Mouse (Mus musculus): ENCODE measurements around the gene 3110018I06Rik.

The 3110018I06Rik gene

GRCm38 (mm10) chr12:107488371-107488770 lies at the start of gene 3110018I06Rik:
Gene 3110018I06Rik, plus strand, starts transcription at chr12:107488632.
- DNase-seq, result no peak

- peak in 1 of 2 experiments; percentile 5 for DNase-seq
Observed at GRCm38 (mm10) chr12:107444681-107445080, 43.8 kb upstream of the 3110018I06Rik start.

GRCm38 (mm10) chr12:107457835-107458234 lies 30.6 kb upstream of the 3110018I06Rik start:
- no peak for DNase-seq

DNA sequence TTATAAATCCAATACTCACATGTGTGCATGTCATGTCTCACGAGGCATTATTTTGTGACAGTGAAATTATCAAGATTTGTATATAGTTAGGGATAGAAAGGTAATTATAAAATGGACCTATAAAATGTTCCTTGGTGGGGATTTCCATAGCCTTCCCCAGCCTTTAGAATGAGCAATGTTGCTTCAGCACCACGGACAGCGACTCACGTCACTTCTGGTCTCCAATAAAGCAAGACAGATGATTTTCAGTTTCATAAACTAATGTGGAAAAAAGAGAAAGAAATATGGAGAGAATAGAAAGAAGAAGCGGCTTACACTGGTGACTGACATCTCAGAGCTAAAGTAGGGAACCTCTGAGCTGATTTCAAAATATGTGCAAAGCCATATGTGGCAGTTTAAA lies 23.7 kb upstream of the 3110018I06Rik start:
- no peak for DNase-seq

DNA sequence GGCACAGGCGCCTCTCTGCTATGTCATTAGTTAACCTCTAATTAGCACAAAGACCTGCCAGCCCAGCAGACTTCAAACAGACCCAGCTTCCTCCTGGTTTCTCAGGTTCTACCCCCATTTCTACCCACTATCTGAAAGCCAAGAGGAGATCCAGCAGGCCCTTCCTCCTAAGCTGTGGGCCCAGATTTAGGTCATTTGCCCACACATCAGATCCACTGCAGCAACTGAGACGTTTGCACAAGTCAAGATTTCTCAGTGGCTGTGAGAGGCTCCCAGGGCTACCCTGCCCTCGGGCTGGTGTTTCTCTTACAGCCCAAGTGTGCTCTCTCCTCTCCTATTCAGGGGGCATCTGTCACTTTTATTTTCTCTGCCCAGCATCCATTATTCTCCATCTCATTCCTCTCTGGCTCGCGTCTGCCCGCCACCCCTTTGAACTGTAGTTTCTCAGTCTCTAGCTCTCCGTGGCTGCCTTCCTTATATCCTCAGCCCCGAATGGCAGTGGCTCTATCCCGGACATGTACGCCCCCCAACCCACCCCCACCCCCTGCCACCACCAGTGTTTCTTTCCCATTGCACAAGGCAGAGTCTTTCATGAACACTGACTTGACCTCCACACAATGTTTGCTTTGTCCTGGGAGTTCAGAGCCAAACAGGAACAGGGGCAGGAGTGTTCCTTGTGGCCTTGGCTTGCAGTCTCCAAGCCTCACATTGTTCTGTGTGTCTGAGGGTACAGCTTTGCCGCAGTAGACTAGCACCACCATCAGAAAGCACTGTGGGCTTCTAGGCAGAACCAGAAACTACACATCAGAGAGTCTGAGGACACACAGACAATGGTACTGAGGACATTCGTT lies 11.8 kb upstream of the 3110018I06Rik start:
- DNase-seq, result no peak

DNA sequence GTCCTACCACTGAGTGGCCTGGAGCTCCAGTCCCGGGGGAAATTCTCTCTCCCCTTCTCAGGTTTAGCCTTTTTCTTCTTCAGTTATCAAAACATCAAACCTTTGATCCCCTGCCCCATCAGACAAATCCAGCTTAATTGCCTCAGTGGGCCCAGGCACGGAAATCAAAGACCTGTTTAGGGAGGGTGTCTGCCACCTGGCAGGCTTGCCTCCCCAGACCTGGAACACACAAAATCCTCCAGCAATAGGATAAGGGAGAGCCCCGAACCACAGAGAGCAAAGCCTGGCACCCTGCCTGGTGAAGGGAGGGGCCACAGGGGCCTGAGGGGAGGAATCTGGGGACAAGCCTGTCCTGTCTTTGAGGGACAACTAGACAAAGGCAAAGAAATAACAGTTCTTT lies 9.1 kb upstream of the 3110018I06Rik start:
- DNase-seq, result no peak

DNA sequence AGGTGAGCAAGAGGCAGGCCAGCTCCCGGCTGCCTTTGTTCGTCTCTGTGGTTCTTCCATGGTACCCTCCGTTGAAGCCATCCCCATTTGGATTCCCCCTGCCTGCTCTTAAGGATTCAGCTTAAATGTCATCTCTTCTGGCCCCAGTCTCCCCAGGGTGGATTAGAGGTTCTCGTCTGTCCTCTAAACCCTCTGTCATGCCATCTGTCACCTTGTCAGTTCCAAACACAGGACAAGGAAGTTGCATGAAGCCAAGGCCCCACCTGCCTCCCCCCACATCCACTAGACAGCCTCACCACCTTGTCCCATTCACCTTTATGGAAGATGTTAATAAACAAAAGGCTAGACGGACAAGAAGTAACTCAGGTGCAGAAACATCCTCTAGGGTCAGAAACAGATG lies 5.4 kb upstream of the 3110018I06Rik start:
- peak; percentile 31 to 68 for DNase-seq

- no peak for DNase-seq
Observed at GRCm38 (mm10) chr12:107491344-107491743, 2.9 kb downstream of the 3110018I06Rik start.

- no peak for DNase-seq
Observed at GRCm38 (mm10) chr12:107496924-107497323, 8.5 kb downstream of the 3110018I06Rik start.

DNA sequence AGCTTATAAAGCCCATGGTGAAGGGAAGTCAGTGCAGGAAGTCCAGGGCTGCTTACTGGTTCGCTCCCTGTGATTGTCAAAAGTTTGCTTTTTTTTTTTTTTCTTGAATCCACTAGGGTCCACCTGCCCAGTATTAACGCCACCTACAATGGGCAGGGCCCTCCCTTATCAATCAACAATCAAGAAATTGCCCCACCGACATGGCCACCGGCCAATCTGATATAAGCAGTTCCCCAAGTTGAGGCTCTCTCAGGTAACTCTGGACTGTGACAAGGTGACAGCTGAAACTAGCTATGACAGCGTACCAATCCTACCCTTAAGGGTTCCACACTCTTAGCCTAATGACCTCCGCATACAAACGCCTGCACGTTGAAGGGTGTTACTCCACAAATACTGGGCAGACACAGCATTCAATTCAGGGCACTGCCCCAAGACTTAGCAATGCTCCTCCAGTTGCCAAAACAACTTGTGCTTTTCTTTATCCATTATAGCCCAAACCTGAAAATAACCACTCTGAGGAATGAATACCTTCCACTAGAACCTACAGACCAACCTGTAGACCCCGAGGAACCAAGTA lies 21.3 kb downstream of the 3110018I06Rik start:
- DNase-seq, result no peak

DNA sequence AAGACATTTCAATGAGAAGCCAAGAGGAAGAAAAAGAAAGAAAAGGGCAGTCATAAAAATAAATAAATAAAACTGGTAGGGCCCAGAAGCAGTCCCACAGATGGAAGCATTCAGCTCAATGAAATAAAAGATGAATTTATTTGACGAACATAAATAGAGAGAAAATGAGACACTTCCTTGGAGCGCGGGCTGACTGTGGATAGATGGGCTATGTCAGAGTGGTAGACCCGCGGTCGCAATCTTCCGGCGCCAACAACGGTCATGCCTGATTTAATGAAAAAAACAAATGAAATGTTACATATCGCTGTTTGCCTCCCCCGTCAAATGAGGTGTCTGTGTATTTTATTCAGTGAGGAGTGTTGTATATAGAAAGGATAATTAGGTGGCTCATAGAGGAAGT lies 22.7 kb downstream of the 3110018I06Rik start:
- DNase-seq, result no peak

DNA sequence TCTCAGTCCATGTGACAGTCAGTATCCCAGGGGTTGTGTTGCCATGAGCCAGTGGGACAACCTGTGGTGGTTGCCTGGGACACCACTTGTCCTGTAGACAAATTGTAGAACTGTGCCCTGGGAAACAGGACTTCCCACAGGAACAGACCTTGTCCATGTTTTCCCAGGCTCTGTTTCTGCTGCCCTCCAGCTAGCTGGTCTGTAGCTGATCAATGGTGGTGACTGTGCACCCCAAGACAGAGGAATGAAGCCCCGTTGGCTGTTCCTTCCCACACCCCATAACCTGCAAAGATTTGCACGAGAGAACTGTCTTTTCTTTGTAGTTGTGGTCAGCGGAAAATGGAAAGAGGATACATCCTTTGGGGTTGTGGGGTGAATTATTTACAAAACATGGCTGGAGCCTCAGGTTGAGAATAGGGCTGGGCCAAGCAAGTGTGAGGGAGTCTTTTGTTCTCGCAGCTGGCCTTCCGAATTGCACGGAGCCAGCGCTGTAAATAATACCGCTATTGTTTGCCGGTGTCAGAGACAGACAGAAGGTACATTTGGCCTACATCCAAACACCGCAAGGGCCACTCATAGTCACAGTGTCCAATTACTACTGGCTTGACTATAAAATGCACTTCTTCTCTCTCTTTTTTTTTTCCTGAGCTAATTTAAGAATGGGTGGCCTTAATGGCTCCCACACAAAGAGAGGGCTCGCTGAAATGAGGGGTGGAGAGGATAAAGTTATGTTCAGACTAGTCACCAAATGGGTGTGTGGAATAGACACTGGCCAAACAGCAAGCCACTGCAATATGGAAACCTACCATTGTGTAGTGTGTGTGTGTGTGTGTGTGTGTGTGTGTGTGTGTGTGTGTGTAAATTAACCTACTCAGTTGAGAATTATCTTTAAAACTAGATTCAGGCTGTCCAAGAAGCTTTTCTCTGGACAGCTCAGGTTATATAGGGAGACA lies 28.1 kb downstream of the 3110018I06Rik start:
- peak; percentile 14 to 35 for DNase-seq

DNA sequence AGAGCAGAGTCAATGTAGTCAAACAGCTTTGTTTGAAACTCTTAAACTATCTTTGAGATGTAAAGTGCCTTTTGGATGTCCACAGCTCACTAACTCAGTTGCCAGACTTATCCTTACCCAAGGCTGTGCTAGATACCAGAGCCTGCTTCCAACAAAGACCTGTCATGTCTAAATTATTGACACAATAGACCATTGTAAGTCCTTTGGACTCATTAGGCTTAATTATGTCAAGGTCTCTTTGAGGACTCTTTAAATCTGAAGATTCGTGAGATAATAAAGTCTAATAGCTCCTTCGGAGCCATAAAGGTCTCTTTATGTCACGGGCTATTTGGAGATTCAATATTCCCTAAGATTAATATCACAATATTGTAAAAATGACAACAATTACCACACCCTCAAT lies 32.5 kb downstream of the 3110018I06Rik start:
- no peak for DNase-seq

GRCm38 (mm10) chr12:107528346-107528880 lies 40.0 kb downstream of the 3110018I06Rik start:
- DNase-seq, result no peak

- peak; percentile 20 to 56 for DNase-seq
Observed at GRCm38 (mm10) chr12:107532871-107533270, 44.4 kb downstream of the 3110018I06Rik start.

Measured in cerebellum, postnatal 14 days (tissue).